8 mouse cellular contexts compared by ENCODE assay signal in genomic region chr11:22799987-22800424, GRCm38 (mm10).
A peak's percentile ranks its signal among the peaks of the same experiment; 100 is the strongest.
DNase-seq lines count a peak whose midpoint lies in the region; ATAC-seq and TF ChIP-seq lines count a peak whose summit lies in the region.

No protein-coding gene starts in this region.

- H3K27ac ChIP-seq in heart, embryonic 15.5 days = peak overlapping the region; percentile 5
- peak overlapping the region; percentile 3 for H3K27ac ChIP-seq in embryonic facial prominence, embryonic 12.5 days
- H3K27ac ChIP-seq in kidney, adult 2 months (ENCODE audit: insufficient read depth, low read depth, low read length) = peak overlapping the region; percentile 27; the same call in 1 of the 2 replicates

- H3K4me3 ChIP-seq in heart, embryonic 15.5 days = no peak overlapping the region
- no peak overlapping the region for H3K4me3 ChIP-seq in embryonic facial prominence, embryonic 12.5 days
- no peak overlapping the region for H3K4me3 ChIP-seq in kidney, adult 2 months (ENCODE audit: insufficient read depth, low read depth, low read length)

- no peaks in the 10 kb centered on the region for H3K27me3 ChIP-seq in heart, embryonic 15.5 days
- no peaks in the 10 kb centered on the region for H3K27me3 ChIP-seq in embryonic facial prominence, embryonic 12.5 days
- no peaks in the 10 kb centered on the region for H3K27me3 ChIP-seq in kidney, adult 2 months (replicated peaks; ENCODE audit: control insufficient read depth, insufficient read depth, low read length)

- H3K36me3 ChIP-seq in heart, embryonic 15.5 days = no peaks in the 10 kb centered on the region
- H3K36me3 ChIP-seq in embryonic facial prominence, embryonic 12.5 days = no peaks in the 10 kb centered on the region
- no peaks in the 10 kb centered on the region for H3K36me3 ChIP-seq in kidney, adult 2 months (ENCODE audit: control insufficient read depth, insufficient read depth, low read length)

- peak overlapping the region; percentile 51 for H3K4me2 ChIP-seq in heart, embryonic 15.5 days
- no peak overlapping the region; the same call in 1 of the 2 replicates for H3K4me2 ChIP-seq in embryonic facial prominence, embryonic 12.5 days (replicated peaks)

- intact Hi-C loops in heart, postnatal 36 days (cut with DNase I) = no loop called here

- 18% methylated on average over 9 of the region's 9 CpGs for WGBS in heart, embryonic 15.5 days
- 14% methylated on average over 9 of the region's 9 CpGs for WGBS in embryonic facial prominence, embryonic 12.5 days
- WGBS in kidney, adult 2 months = 10% methylated on average over 9 of the region's 9 CpGs

- no peak overlapping the region for H3K9ac ChIP-seq in heart, embryonic 15.5 days
- no peak overlapping the region for H3K9ac ChIP-seq in embryonic facial prominence, embryonic 12.5 days

- TF ChIP-seq CTCF in kidney, adult 2 months (conservative IDR thresholded peaks at IDR 0.05; ENCODE audit: insufficient read depth, insufficient read length, low read depth, low read length) = no peak

- ATAC-seq in heart, embryonic 15.5 days (replicated peaks; ENCODE audit: insufficient number of reproducible peaks, insufficient read depth, low FRiP score, low read depth) = peak; percentile 61
- peak; percentile 74 for ATAC-seq in embryonic facial prominence, embryonic 12.5 days (ENCODE audit: insufficient number of reproducible peaks, insufficient read depth, low FRiP score, low TSS enrichment)
- ATAC-seq in erythroblast, adult 5-6 weeks (replicated peaks; ENCODE audit: low FRiP score, poor library complexity, severe bottlenecking) = no peak

- peaks cover 18% of the 10 kb centered on the region for H3K4me1 ChIP-seq in heart, embryonic 15.5 days (replicated peaks)
- peaks cover 7% of the 10 kb centered on the region; the same call in 1 of the 2 replicates for H3K4me1 ChIP-seq in embryonic facial prominence, embryonic 12.5 days
- H3K4me1 ChIP-seq in kidney, adult 2 months (ENCODE audit: control insufficient read depth, insufficient read depth, low read length) = peaks cover 10% of the 10 kb centered on the region

- TF ChIP-seq POLR2A in kidney, adult 2 months (IDR thresholded peaks at IDR 0.05; ENCODE audit: low read depth, low read length) = no peak

- H3K9me3 ChIP-seq in heart, embryonic 15.5 days (replicated peaks) = no peaks in the 10 kb centered on the region
- H3K9me3 ChIP-seq in embryonic facial prominence, embryonic 12.5 days = no peaks in the 10 kb centered on the region

- no peak for DNase-seq in heart, postnatal 36 days
- DNase-seq in kidney, adult 2 months = peak; percentile 66
- DNase-seq in lung, postnatal 10 days = peak; percentile 78
- DNase-seq in urinary bladder, postnatal 10 days (ENCODE audit: low spot score) = no peak
- no peak for DNase-seq in ovary, adult 18-20 months (ENCODE audit: low spot score)

Comparison
In these comparisons a context has a peak if more than half of its experiments do, and no peak if none do; other contexts are left out.
1. DNase-seq: peak in kidney, adult 2 months (single experiment) and lung, postnatal 10 days (single experiment); none in heart, postnatal 36 days (0 of 2), urinary bladder, postnatal 10 days (single experiment) and ovary, adult 18-20 months (single experiment).
2. Peak in every context shown above with its lines, with median percentiles within 50 percentile points of each other: H3K27ac ChIP-seq.